Comparison of ENCODE assay signal across 9 mouse cellular contexts in the genomic region with DNA sequence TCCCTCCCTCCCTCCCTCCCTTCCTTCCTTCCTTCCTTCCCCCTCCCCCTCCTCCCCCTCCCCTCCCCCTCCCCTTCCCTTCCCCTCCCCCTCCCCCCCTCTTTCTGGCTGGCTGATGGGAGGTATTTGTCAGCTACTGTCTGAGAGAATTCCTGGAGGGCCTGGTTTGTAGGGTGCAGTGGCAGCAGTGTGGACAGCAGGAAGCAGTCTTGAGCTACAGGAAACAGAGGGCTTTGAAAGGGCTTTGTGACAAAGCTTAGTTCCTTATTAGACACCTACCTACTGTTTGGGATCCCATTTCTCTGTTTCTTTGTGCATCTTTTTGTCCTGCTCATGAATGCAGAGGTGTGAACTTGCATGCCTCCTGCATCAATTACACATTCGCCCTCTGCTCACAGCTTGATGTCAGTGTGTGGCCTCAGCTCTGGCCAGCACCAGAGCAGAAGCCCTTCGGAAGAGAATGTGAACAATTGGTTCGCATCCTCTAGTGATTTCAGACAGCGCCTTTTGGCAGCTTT. TPM values are rescaled to one million over a fixed set of nuclear protein-coding genes. Genes with fewer than 3 reads are reported as not detected.
A peak's percentile ranks its signal among the peaks of the same experiment; 100 is the strongest.
DNase-seq lines count a peak whose midpoint lies in the region; ATAC-seq lines count a peak whose summit lies in the region.
"Had no signal": no experiment of that assay in that cellular context is flagged by ENCODE, and none has a peak within 500 bp of the region (broad histone marks: within the 10 kb centered on the region; RNA-seq: fewer than 3 reads in every experiment).

No protein-coding gene starts in this region.

- H3K36me3 ChIP-seq in midbrain, embryonic 14.5 days (ENCODE audit: control insufficient read depth, insufficient read depth, low read length), result no peaks in the 10 kb centered on the region
- H3K36me3 ChIP-seq in forebrain, embryonic 12.5 days (replicated peaks), result no peaks in the 10 kb centered on the region
- H3K36me3 ChIP-seq: neural tube, embryonic 12.5 days had no signal

- H3K27me3 ChIP-seq in midbrain, embryonic 14.5 days (ENCODE audit: control insufficient read depth, insufficient read depth, low read length), result no peaks in the 10 kb centered on the region
- no peaks in the 10 kb centered on the region for H3K27me3 ChIP-seq in forebrain, embryonic 12.5 days
- H3K27me3 ChIP-seq: neural tube, embryonic 12.5 days had no signal

- WGBS in midbrain, embryonic 14.5 days, result 27% methylated on average over 4 of the region's 4 CpGs
- WGBS in forebrain, embryonic 12.5 days, result 30% methylated on average over 4 of the region's 4 CpGs

- H3K27ac ChIP-seq in midbrain, embryonic 14.5 days (replicated peaks; ENCODE audit: low read depth, low read length), result no peak overlapping the region
- no peak overlapping the region for H3K27ac ChIP-seq in forebrain, embryonic 12.5 days
- H3K27ac ChIP-seq: neural tube, embryonic 12.5 days had no signal

- H3K4me1 ChIP-seq in midbrain, embryonic 14.5 days (ENCODE audit: control insufficient read depth, insufficient read depth, low read length), result no peaks in the 10 kb centered on the region
- 0 out of 2 replicates have a peak, but pooled peaks cover 7% of the 10 kb centered on the region for H3K4me1 ChIP-seq in forebrain, embryonic 12.5 days

- no peak overlapping the region for H3K9ac ChIP-seq in midbrain, embryonic 14.5 days (replicated peaks; ENCODE audit: low read length)
- H3K9ac ChIP-seq in forebrain, embryonic 12.5 days, result no peak overlapping the region
- H3K9ac ChIP-seq: neural tube, embryonic 12.5 days had no signal

- DNase-seq in layer of hippocampus, adult 11-12 months (ENCODE audit: low spot score), result peak; percentile 10
- DNase-seq in layer of hippocampus, adult 9-10 months (ENCODE audit: low spot score), result no peak
- peak; percentile 68 for DNase-seq in NIH3T3 (ENCODE audit: low read depth)
- peak; percentile 47 for DNase-seq in embryo, embryonic 11 days
- peak; percentile 65 for DNase-seq in midbrain, embryonic 14.5 days
- no peak for DNase-seq in urinary bladder, postnatal 14 days (ENCODE audit: low spot score)
- DNase-seq: gastrocnemius, postnatal 10 days had no signal

- ATAC-seq in midbrain, embryonic 14.5 days (ENCODE audit: low FRiP score, low TSS enrichment), result no peak
- ATAC-seq in forebrain, embryonic 12.5 days (ENCODE audit: low FRiP score), result no peak

- H3K4me2 ChIP-seq in midbrain, embryonic 14.5 days (ENCODE audit: low read length), result no peak overlapping the region
- H3K4me2 ChIP-seq in forebrain, embryonic 12.5 days, result no peak overlapping the region
- H3K4me2 ChIP-seq: neural tube, embryonic 12.5 days had no signal

- H3K9me3 ChIP-seq in midbrain, embryonic 14.5 days (ENCODE audit: control insufficient read depth, low read length), result no peaks in the 10 kb centered on the region
- H3K9me3 ChIP-seq in forebrain, embryonic 12.5 days, result no peaks in the 10 kb centered on the region
- H3K9me3 ChIP-seq: neural tube, embryonic 12.5 days had no signal

- H3K4me3 ChIP-seq in midbrain, embryonic 14.5 days (replicated peaks; ENCODE audit: low read depth, low read length), result no peak overlapping the region
- H3K4me3 ChIP-seq in forebrain, embryonic 12.5 days (replicated peaks), result no peak overlapping the region
- H3K4me3 ChIP-seq: neural tube, embryonic 12.5 days had no signal

RNA-seq across cellular contexts. Expression of a gene that starts 31.5 kb away (rescaled TPM):
- 0.61 and 1.4 TPM in 2 replicates for polyA plus RNA-seq in midbrain, embryonic 14.5 days (2014; fragmentation: Nextera tagmentation; extraction: Ambion mirVana)
- polyA plus RNA-seq in forebrain, embryonic 12.5 days (2016; fragmentation: Nextera tagmentation; extraction: Ambion mirVana), result 0.88 and 1.0 TPM in 2 replicates

RNA-seq across cellular contexts. Expression of a gene that starts 40.3 kb away (rescaled TPM):
- 0.09 TPM in 2 replicates for polyA plus RNA-seq in midbrain, embryonic 14.5 days (2014; fragmentation: Nextera tagmentation; extraction: Ambion mirVana)
- polyA plus RNA-seq in forebrain, embryonic 12.5 days (2016; fragmentation: Nextera tagmentation; extraction: Ambion mirVana), result 0.09 TPM in 1 of 2 replicates, not detected in the other

Comparison
In these comparisons a context has a peak if more than half of its experiments do, and no peak if none do; other contexts are left out.
1. DNase-seq: peak in layer of hippocampus, adult 11-12 months (single experiment), NIH3T3 (single experiment), embryo, embryonic 11 days (single experiment) and midbrain, embryonic 14.5 days (single experiment); none in layer of hippocampus, adult 9-10 months (single experiment) and urinary bladder, postnatal 14 days (single experiment).